Mouse (Mus musculus): ENCODE data around the gene Lrrc8e. TPM values are rescaled to one million over a fixed set of nuclear protein-coding genes. Genes with fewer than 3 reads are reported as not detected.

Lrrc8e gene
- total RNA-seq, 2 experiments from 2014 or later, result not detected

DNA sequence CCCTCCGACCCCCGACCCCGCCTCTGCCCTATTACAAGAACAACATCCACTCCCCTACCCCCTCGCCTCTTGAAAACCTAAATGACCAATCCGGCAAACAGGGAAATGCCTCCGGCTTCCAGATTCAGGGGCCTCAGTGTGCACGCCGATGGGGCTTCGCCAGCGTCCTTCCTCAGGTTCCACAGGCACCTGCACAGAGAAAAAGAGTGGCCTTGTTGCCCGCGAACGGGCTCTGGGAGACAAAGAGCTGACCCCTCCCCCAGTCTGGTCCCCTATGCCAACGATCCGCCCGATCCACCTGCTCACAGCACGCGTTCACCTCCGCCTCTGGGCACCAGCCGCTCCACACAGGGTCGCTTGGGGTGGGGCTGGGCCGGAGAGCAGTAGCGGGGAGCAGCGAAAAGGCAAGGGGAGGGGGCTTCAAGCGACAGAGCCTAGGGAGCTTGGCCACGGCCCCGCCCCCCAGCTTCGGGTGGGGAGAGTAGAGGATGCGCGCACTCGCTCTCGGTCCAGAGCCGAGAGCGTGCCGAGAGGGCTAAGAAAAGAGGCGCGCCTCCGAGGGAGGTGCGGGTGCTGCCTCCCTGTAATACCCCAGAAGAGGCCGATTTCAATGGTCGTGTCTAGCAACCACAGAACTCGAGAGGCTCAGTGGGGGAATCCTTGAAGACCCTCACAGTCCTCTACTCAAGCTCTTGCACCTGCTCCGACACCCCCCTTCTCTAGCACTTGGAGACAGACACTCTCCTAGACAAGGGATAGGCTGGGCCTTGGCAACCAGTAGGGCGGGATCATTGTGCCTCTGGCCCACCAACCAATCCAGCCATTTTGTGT lies 9.6 kb upstream of the Lrrc8e start, which contains the start of gene Prr36:
Gene Prr36 (minus strand): TSS at position 669 of the 831 bp plus-strand sequence.
- no peak; the same call in 1 of the 2 replicates for ATAC-seq (replicated peaks; ENCODE audit: poor library complexity, severe bottlenecking)

DNA sequence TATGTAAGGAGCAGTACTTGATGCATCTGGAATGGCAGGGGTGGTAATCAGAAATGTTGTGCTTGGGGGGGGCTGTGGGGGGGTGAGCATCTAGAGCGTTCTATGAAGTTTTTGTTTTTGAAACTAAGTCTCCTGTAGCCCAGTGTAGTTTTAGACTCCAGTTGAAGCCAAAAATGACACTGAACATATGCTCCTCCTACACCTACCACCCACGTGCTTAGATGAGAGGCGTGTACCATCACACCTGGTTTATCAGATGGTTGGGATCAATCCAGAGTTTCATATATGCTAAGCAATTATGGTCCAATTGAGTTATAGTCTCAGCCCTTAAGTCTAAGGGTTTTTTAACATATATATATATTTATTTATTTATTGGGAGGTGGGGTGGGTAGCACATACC lies 7.0 kb upstream of the Lrrc8e start:
- no peak for ATAC-seq (replicated peaks; ENCODE audit: poor library complexity, severe bottlenecking)

DNA sequence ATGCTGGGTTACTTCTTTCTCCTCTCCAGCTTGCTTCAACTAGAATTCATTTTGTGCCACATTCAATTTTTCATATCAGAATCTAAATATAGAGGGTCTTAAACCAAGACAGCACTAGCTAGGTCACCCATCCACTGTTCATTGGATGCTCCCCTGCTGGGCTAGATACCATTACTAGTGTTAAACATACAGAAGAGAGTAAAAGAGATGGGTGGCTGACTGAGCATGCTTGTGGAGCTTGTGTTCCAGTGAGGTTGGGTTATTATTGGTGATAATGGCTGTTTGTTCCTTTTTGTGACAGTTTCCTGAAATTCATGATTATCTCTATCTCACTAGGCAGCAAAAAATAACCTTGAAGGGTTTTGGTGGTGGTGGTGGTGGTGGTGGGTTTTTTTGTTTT lies 4.6 kb upstream of the Lrrc8e start:
- no peak for ATAC-seq (replicated peaks; ENCODE audit: poor library complexity, severe bottlenecking)

DNA sequence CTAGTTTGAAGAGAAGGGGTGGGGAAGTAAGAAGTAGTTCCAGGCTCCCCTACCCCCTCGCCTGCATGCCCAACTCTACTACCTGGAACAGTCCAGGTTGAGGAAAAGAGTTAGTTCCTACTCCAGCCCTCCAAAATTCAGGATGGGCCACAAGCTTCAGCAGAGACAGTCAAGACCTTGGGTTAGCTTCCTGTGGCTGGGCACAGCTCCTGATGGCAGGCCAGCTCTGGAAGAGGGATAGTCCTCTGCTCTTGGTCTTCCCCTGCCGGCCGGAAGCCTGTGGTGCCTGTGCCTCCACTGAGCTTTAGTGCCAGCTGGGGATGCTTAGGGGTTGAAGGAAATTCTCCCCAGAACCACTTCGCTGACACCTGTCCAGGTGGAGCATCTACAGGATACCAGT lies 304 bp upstream of the Lrrc8e start:
- ATAC-seq (replicated peaks; ENCODE audit: poor library complexity, severe bottlenecking), result peak; percentile 46

DNA sequence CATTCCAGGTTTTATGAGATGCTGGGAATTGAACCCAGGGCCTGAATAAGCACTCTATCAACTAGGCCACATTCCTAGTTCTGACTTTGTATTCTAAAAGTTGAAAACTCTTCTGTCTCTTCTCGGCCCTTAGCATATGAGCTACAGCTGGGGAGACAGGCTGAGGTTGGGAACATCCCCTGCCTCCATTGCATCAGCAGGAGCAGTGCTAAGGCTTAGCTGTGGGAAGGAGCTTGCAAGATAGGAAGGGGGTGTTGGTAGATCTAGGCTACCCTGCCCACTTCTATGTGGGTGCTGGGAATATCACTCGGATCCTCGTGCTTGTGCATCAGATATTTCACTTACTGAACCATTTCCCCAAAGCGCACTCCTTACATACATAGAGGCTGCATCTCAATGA lies 1.3 kb downstream of the Lrrc8e start:
- no peak for ATAC-seq (replicated peaks; ENCODE audit: poor library complexity, severe bottlenecking)

DNA sequence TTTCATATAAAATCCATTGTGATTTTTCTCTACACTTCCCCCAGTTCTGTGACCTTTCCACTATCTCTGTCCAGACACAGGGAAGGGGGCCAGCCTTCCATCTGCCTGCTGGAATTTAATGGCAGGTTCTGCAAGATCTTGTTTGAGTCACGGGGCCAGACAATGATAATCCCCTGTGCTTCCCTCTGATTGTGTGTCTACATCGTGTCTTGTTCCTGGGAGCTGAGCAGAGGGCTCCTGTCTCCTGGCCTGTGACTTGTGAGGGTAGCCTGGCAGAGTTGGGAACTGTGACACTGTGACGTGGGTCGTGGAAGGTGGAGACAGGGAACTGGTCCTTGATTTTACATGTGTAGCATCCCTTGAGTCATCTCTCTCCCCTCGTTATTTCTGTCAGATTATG lies 3.2 kb downstream of the Lrrc8e start:
- ATAC-seq (replicated peaks; ENCODE audit: poor library complexity, severe bottlenecking), result no peak

DNA sequence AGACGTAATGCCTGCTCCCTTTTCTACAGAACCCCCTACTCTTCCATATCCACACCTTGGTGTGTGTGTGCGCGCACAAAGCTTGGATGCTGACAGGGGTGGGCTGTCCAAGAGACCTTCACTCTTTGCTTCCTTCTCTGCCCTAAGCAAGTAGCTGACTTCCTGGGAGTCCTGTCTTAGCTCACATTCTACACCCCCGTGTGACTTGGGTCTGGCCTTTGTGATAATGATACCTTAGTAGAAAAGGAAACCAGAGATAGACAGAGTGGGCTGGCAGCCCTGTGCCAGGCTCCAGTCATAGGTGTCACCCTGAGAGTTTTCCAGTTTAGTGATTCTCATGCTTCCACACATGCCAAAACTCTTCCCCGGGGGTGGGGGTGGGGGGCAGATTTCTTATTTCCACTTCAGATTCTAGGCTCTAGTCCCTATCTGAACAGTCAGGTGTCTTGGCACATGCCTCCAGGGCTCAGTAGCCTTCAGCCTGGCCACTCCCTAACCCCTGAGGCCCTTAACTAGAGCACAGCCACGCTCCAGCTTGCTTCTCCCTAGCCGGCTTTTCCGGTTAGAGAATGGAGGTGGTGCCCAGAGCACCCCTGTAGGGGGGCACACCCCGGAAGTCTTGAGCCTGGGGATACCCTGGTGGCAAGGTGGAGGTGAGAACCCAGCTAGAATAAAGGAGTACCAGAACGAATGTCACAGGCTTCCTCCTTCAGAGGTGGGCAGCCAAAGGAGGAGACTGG lies 4.2 kb downstream of the Lrrc8e start:
- ATAC-seq (replicated peaks; ENCODE audit: poor library complexity, severe bottlenecking), result no peak

DNA sequence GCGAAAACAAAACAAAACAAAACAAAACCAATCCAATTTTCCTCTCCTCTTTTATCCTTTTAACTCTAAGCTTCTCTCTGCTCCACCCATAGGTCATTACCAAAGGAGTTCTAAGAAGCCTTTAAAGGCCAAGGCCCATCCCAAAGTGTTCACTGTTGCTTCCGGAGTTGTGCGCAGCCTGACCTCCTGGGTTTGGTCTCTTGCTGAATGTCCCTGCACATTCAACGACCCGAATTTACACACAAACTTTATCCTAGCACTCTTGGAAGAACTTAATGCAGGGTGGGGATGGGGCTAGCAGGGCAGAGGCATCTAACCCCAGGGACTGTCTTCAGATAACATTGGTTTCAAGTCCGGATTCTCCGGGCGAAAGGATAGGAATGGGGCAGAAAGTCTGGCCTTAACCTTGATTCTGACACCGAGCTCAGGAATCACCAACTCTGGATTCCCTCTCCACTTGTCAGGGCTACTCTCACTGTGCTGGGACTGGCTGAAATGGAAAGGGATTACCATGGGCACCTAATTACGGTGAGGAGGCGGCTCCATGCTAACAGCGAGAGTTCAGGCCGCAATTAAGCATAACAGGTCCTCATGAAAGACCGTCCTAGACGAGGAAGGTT lies 11.3 kb downstream of the Lrrc8e start:
- ATAC-seq (replicated peaks; ENCODE audit: poor library complexity, severe bottlenecking), result peak; percentile 2; the same call in 1 of the 2 replicates

DNA sequence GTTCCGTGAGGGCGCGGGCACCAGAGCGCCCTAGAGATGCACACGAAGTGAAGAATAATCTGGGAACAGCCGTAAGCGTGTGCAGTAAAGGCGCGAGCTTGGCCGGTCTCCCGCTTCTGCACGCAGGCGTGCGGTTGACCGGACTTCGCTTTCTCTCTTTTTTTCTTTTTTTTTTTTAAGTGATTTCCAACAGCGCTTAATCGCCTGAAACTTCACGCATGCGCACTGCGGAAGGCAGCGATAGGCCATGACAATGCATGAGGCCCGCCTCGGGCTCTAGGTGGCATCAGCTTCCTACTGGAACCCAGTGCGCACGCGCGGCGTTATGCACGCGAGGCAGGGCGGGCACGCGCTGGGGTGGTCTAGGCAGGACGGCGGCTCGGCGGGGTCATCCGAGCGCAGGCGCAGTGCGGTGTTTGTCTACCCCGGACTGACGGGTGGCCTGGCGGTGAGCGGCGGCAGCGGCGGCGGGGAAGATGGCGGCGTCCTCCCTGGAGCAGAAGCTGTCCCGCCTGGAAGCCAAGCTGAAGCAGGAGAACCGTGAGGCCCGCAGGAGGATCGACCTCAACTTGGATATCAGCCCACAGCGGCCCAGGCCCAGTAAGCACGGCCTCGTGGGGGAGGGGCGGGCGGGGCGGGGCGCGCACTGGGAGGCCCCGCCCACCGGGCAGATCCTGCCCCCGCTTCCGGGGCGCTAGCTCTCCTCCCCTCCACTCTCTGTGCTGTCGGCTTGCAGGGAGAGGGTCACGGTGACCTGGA lies 12.0 kb downstream of the Lrrc8e start, which contains the start of the genes Map2k7 and Gm49320:
Gene Map2k7 (plus strand): TSS at position 307 of the 759 bp plus-strand sequence.
Gene Gm49320 (plus strand): TSS at position 432 of the 759 bp plus-strand sequence.
- ATAC-seq (replicated peaks; ENCODE audit: poor library complexity, severe bottlenecking), result peak; percentile 82

DNA sequence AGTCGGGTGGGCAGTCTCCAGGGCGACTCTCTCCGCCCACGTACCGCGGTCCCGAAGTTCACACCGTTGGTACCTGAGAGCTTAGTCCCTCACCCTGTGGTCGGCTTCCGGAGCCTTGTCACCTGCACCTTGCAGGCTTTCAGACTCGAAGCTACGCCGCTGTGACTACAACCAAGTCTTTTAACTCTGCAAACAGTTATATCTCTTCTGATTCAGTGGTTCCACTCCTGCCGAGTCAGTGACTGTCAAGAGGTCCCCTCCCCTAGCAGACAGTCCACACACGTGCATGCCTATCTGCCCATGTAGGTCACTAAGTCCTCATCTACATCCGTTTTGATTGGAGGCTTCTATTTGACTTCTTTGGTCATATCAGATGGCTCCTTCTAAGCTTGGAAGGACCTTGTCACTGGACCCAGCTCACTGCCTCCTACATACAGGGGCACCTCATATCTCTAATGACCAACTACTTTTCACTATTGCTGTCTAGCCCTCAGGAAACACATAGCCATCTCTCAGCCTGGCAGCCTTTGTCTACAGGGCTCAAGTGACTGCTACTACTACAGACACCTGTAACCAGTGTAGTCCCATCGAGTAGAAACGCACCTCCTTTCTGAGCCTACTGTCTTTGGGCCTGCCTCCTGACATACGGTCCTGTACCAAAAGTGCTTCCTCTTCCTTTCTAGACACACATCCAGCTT lies 12.7 kb downstream of the Lrrc8e start:
- ATAC-seq (replicated peaks; ENCODE audit: poor library complexity, severe bottlenecking), result peak; percentile 4; the same call in 1 of the 2 replicates

DNA sequence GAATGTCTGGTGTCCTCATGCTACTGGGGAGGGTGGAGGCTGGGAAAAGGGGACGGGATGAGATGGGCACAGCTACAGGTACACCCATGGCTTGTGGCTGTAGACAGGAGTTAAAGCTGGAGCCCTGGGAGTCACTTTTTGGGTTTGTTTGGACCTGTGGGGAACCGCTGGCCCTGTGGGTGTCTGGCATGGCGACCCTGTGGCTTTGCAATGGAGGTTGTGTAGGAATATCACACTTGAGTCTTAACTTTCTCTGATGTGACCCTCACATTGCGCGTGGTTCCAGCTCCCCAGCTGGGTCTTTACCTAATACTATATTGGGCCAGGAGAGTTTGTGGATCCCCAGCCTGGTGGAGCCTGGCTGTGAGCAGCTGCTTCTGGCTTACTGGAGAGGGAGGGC lies 18.4 kb downstream of the Lrrc8e start:
- no peak for ATAC-seq (replicated peaks; ENCODE audit: poor library complexity, severe bottlenecking)

DNA sequence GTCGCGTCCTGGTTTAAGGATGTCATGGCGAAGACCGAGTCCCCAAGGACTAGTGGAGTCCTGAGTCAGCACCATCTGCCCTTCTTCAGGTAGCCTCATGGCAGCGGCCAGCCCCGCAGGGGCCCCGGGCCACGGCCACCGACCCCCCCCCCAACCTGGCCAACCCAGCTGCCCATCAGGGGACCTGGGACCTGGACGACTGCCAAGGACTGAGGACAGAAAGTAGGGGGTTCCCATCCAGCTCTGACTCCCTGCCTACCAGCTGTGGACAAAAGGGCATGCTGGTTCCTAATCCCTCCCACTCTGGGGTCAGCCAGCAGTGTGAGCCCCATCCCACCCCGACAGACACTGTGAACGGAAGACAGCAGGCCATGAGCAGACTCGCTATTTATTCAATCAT lies 19.1 kb downstream of the Lrrc8e start:
- no peak for ATAC-seq (replicated peaks; ENCODE audit: poor library complexity, severe bottlenecking)

DNA sequence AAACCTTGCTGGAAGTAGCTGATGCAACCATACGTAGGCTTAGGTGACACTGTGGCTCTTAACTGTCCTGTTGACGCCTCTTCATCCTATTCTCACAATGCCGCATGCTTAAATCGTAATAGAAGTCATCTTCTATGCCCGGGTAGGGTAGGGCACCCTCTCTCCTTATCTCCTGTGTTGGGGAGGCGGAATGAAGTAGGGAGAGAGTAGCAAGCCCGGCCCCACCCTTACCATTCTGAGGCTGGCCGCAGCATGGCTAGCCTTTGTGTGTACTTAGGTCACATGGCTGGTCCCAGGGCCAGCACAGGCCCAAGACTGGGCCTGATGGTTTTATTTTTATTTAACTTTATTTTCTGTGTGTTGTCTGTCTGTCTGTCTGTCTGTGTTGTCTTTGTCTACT lies 20.6 kb downstream of the Lrrc8e start:
- no peak for ATAC-seq (replicated peaks; ENCODE audit: poor library complexity, severe bottlenecking)

DNA sequence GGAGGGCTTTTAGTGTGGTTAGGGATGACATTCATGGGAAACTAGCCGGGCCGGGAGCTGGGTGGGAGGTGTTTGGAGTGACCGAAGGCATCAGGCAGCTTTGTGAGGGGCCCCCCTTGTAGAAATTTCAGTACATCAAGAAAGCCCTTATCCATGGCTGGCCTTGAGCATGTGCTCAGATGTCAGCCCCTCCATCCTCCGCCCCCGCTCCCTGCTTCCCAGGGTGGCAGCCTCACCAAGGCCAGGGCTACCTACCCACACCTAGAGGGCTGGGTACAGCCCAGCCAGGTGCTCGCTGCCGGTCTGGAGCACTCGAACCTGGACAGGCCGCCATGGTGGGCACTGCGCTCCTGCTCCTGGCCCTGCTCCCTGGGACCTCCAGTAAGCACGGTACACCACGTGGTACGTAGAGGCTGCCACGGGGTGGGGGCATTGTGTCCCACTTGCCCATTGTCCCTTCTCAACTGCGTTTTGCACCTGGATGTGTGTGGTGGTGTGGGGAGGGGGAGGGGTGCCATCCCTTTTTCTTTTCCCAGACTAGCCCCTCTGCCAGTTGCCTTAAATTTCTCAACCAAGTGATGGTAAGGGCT lies 21.4 kb downstream of the Lrrc8e start, which contains the start of gene Tgfbr3l:
Gene Tgfbr3l (plus strand): TSS at position 264 of the 590 bp plus-strand sequence.
- ATAC-seq (replicated peaks; ENCODE audit: poor library complexity, severe bottlenecking), result no peak

DNA sequence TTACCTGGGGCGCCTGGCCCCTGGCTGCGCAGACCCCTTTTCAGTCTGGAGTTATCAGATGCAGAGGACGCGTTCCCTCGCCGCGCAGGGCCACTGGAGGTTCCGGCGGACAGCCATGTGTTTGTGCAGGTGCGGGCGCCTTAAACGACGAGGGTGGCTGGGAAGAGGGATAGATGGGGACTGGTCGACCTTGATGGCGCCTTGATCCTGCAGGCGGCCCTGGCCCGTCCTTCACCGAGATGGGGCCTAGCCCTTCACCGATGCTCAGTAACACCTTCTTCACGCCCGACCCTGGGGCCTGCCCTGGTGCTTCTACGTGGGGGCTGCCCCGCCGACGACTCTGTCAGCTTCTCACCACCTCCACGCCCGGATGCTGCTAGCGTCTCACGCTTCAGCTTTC lies 22.6 kb downstream of the Lrrc8e start:
- no peak for ATAC-seq (replicated peaks; ENCODE audit: poor library complexity, severe bottlenecking)

DNA sequence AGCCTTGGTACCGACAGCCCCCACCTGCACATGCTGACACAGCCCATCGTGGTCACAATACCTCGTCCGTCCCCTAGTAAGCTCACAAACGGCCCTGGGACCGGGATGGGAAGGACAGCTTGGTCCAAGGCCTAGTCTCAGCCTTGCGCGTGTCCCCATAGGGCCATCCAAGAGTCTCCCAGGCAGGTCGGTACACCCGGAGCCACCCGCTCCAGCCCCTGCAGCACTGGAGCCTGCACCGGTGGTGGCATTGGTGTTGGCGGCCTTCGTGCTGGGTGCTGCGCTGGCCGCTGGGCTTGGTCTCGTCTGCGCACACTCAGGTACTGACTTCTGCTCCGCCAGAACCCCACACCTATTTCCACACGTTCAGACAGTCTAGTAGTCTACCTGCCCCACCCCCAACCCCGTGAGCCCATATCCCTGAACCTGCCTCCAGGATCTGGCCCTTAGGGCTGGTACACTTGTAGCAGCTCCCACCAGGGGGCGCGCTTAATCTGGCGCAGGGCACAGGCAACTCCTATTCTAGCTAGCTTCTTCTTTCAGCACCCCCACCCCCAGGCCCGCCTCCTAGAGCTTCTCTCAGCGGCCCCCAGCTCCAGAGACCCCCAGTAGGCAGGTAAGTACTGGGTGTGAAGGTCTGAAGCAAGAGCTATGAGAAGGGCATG lies 23.8 kb downstream of the Lrrc8e start:
- peak; percentile 62 for ATAC-seq (replicated peaks; ENCODE audit: poor library complexity, severe bottlenecking)

DNA sequence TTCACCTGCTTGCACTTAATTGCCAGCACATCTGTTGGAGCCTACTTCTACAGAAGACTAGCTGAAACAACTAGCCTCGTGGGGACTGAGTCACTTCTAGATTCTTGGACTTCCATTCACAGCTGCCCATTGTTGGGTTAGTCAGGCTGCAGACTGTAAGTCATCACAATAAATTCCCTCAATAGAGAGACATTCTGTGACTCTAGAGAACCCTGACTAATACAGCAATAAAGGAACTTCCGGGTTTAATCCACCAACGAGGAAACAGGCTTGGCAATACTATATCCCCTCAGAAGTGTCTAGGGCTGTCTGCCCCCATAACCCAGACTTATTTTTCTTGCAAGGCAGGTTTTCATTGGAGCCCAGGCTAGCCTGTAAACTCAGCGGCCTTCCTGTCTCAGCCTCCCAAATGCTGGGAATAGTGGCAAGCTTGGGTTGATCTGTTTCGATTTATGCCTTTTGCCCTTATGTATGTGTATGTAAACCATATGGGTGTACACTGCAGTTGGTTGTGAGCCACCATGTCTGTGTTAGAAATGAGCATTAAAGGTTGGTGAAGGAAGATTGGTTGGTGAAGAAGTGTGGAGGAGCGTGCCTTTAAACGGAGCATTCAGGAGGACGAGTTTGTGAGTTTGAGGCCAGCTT lies 25.6 kb downstream of the Lrrc8e start:
- ATAC-seq (replicated peaks; ENCODE audit: poor library complexity, severe bottlenecking), result no peak
